Mouse (Mus musculus): ENCODE results near the gene Sorbs2. TPM values are rescaled to one million over a fixed set of nuclear protein-coding genes. Genes with fewer than 3 reads are reported as not detected.

Sorbs2 gene
- polyA plus RNA-seq, 1 experiment = 13.9 TPM

DNA sequence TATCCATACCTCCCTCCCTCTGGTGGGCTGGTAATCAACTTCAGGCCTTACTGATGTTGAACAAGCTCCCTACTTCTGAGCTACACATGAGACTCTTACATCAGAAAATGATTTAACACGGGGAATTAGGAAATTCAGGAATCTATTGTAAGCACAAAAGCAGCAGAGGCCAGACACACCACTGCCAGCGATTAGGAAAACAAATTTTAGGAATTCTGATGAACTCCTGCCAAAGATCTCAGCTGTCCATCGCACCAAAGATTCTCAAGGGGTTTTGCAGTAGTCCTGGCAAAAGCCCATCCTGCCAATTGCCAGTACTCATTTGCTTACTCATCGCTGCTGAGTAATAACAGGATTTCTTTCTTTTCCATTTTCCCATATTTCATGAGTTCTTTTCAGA, 94.4 kb downstream of the Sorbs2 start:
- WGBS = 68% methylated on average over 4 of the region's 4 CpGs
- Histone ChIP-seq H3K4me3 (ENCODE audit: insufficient read depth, low read depth, low read length) (no peak overlapping the region), H3K36me3 (ENCODE audit: control insufficient read depth, insufficient read depth, low read length) (no peaks in the 10 kb centered on the region), H3K27me3 (replicated peaks; ENCODE audit: control insufficient read depth, insufficient read depth, low read length) (no peaks in the 10 kb centered on the region), H3K4me1 (ENCODE audit: control insufficient read depth, insufficient read depth, low read length) (0 out of 2 replicates have a peak, but pooled peaks cover 2% of the 10 kb centered on the region), H3K27ac (ENCODE audit: insufficient read depth, low read depth, low read length) (no peak overlapping the region)
- TF ChIP-seq CTCF (conservative IDR thresholded peaks at IDR 0.05; ENCODE audit: insufficient read depth, insufficient read length, low read depth, low read length) = no peak
- TF ChIP-seq POLR2A (IDR thresholded peaks at IDR 0.05; ENCODE audit: low read depth, low read length) = no peak
- peak; percentile 34 for DNase-seq

DNA sequence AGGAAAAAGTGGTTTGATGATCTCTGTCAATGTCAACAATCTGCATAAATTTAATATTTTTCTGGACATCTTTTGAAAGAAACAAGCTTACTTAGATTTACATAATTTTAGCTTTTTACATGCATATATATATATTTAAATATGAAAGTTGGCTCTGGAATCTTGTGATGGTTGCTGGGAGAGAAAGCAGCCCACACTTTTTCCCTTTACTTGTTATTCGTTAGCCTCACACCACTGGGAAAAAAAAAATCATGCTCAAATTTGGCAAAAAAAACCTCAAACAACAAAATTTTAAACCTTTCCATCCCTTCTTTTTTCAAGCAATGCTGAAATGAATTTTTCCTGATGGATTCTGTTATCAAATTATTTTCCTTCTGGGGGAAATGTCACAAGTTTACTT, 97.8 kb downstream of the Sorbs2 start:
- DNase-seq = no peak
- Histone ChIP-seq H3K27me3 (replicated peaks; ENCODE audit: control insufficient read depth, insufficient read depth, low read length) (no peaks in the 10 kb centered on the region), H3K4me3 (ENCODE audit: insufficient read depth, low read depth, low read length) (no peak overlapping the region), H3K27ac (ENCODE audit: insufficient read depth, low read depth, low read length) (no peak overlapping the region), H3K4me1 (ENCODE audit: control insufficient read depth, insufficient read depth, low read length) (peaks cover 6% of the 10 kb centered on the region; the same call in 1 of the 2 replicates), H3K36me3 (ENCODE audit: control insufficient read depth, insufficient read depth, low read length) (no peaks in the 10 kb centered on the region)
- no peak for TF ChIP-seq CTCF (conservative IDR thresholded peaks at IDR 0.05; ENCODE audit: insufficient read depth, insufficient read length, low read depth, low read length)
- TF ChIP-seq POLR2A (IDR thresholded peaks at IDR 0.05; ENCODE audit: low read depth, low read length) = no peak
- WGBS = 89% methylated on average over 1 of the region's 1 CpGs

DNA sequence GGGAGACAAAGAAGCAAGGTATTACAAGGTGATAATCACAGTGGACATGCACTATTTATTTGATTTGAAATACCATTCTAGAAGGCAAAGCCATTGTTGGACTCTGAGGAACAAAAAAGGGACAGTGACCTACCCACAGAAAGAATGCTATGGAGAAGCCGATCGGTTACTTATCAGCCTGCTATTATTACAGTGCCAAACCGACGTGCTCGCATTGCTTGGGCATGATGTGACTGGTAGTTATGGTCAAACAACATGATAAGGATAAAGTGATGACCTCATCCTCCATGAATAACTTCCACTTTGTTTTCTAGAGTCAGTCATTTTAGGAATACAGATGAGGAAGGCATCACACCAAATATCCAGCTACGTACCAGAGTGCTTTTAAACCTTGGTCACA, 99.4 kb downstream of the Sorbs2 start:
- H3K27ac ChIP-seq (ENCODE audit: insufficient read depth, low read depth, low read length) = no peak overlapping the region
- H3K4me1 ChIP-seq (ENCODE audit: control insufficient read depth, insufficient read depth, low read length) = peaks cover 14% of the 10 kb centered on the region; the same call in 1 of the 2 replicates
- no peaks in the 10 kb centered on the region for H3K27me3 ChIP-seq (replicated peaks; ENCODE audit: control insufficient read depth, insufficient read depth, low read length)
- H3K4me3 ChIP-seq (ENCODE audit: insufficient read depth, low read depth, low read length) = no peak overlapping the region
- H3K36me3 ChIP-seq (ENCODE audit: control insufficient read depth, insufficient read depth, low read length) = no peaks in the 10 kb centered on the region
- 80% methylated on average over 6 of the region's 6 CpGs for WGBS
- no peak for DNase-seq
- TF ChIP-seq CTCF (conservative IDR thresholded peaks at IDR 0.05; ENCODE audit: insufficient read depth, insufficient read length, low read depth, low read length) = no peak
- no peak for TF ChIP-seq POLR2A (IDR thresholded peaks at IDR 0.05; ENCODE audit: low read depth, low read length)

DNA sequence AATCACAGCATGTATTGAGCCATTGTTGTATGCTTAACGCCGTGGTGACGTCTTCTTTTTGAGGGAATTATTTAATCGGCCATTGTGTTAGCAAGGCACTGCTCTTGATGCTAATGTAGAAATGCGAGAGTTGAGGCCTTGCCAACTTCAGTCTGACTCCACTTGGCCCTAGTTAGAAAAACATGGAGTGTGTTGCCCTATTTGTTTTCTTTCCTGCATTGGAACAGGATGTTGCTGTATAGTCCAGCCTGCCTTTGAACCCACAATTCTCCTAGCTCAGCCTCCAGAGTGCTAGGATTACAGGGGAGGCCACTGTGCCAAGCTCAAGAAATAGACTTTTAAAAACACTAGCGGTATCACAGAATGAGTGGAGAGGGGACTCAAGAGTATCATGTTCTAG, 100.8 kb downstream of the Sorbs2 start:
- no peaks in the 10 kb centered on the region for H3K27me3 ChIP-seq (replicated peaks; ENCODE audit: control insufficient read depth, insufficient read depth, low read length)
- H3K36me3 ChIP-seq (ENCODE audit: control insufficient read depth, insufficient read depth, low read length) = no peaks in the 10 kb centered on the region
- H3K27ac ChIP-seq (ENCODE audit: insufficient read depth, low read depth, low read length) = no peak overlapping the region
- H3K4me3 ChIP-seq (ENCODE audit: insufficient read depth, low read depth, low read length) = no peak overlapping the region
- peaks cover 14% of the 10 kb centered on the region; the same call in 1 of the 2 replicates for H3K4me1 ChIP-seq (ENCODE audit: control insufficient read depth, insufficient read depth, low read length)
- WGBS = 86% methylated on average over 6 of the region's 6 CpGs
- no peak for DNase-seq
- TF ChIP-seq POLR2A (IDR thresholded peaks at IDR 0.05; ENCODE audit: low read depth, low read length) (no peak), CTCF (conservative IDR thresholded peaks at IDR 0.05; ENCODE audit: insufficient read depth, insufficient read length, low read depth, low read length) (no peak)

DNA sequence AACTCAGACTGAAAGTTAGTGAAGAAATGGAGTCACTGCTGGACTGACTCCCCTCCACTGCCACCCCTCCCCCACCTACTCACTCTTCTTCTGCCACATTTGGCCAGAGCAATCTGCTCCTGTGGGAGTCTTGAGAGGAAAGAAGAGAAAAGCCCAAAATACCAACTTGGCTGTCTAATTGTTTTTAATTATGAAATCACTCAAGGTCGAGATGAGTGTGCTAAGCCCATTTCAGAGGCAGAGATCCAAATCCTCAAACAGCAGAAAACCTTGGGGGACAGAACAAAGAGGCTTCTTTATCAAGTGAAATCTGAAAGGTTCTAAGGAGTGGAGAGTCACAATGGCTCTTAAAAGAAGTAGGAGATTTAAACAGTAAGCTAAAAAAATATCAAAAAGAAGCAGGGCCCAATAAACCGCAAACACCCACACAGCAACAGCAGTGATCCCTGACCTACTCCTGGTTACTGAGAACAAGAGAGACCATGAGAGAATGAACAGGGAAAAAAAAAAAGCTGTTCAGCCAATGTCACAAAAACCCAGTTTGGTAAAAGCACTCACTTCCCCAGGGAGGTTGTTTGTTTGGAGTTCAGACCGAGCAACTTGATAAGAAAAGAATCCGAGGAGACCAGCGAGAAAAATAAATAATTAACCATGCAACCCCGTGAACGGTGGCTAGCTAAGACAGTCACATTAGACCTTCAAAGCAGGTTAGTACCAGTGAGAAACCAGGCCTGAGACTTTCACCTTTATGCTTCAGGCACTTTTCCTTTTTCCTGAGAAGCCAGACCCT, 103.0 kb downstream of the Sorbs2 start:
- Histone ChIP-seq H3K4me3 (ENCODE audit: insufficient read depth, low read depth, low read length) (no peak overlapping the region), H3K36me3 (ENCODE audit: control insufficient read depth, insufficient read depth, low read length) (no peaks in the 10 kb centered on the region), H3K27ac (ENCODE audit: insufficient read depth, low read depth, low read length) (peak overlapping the region; percentile 85), H3K4me1 (ENCODE audit: control insufficient read depth, insufficient read depth, low read length) (peaks cover 14% of the 10 kb centered on the region; the same call in 1 of the 2 replicates), H3K27me3 (replicated peaks; ENCODE audit: control insufficient read depth, insufficient read depth, low read length) (no peaks in the 10 kb centered on the region)
- no peak for TF ChIP-seq CTCF (conservative IDR thresholded peaks at IDR 0.05; ENCODE audit: insufficient read depth, insufficient read length, low read depth, low read length)
- TF ChIP-seq POLR2A (IDR thresholded peaks at IDR 0.05; ENCODE audit: low read depth, low read length) = no peak
- WGBS = 14% methylated on average over 7 of the region's 7 CpGs
- peak; percentile 84 for DNase-seq

DNA sequence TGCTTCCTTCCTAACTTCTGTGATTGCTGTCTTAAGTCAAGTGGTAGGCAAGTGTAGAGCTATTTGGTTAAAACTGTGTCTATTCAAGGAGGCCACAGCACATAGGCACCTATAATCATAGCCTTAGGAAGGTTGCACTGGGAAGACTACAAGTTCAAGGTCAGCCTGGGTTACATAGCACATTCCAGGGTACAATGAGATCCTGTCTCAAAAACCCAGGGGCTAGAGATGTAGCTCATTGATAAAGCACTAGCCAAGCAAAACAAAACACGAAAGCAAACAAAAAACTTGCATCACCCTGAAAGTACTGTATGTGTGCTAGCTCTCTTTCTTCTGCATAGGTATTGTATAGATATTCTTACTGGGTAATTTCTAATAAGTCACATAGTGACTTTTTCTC, 103.7 kb downstream of the Sorbs2 start:
- no peak for TF ChIP-seq POLR2A (IDR thresholded peaks at IDR 0.05; ENCODE audit: low read depth, low read length)
- TF ChIP-seq CTCF (conservative IDR thresholded peaks at IDR 0.05; ENCODE audit: insufficient read depth, insufficient read length, low read depth, low read length) = no peak

DNA sequence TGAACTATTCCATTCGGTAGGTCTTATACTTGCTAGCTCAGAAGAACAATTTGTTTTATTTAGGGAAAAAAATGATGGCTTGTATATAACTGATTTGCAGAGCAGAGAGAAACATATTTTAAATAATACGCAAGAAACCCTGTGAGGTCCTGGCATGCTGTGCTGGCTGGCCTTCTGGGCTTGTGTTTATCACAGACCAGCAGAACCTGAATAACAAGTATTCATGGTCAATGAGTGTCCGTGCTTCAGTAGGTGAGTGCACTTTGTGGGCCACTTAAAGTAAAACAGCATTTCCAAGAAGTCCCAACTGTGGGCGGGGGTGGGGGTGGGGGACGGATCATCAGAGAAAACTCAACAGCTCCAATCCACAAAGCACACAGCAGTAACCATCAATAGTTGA, 107.0 kb downstream of the Sorbs2 start:
- WGBS = 55% methylated on average over 5 of the region's 5 CpGs
- peak; percentile 70 for DNase-seq
- Histone ChIP-seq H3K36me3 (ENCODE audit: control insufficient read depth, insufficient read depth, low read length) (no peaks in the 10 kb centered on the region), H3K27ac (ENCODE audit: insufficient read depth, low read depth, low read length) (peak overlapping the region; percentile 42; the same call in 1 of the 2 replicates), H3K4me1 (ENCODE audit: control insufficient read depth, insufficient read depth, low read length) (peaks cover 14% of the 10 kb centered on the region; the same call in 1 of the 2 replicates), H3K27me3 (replicated peaks; ENCODE audit: control insufficient read depth, insufficient read depth, low read length) (no peaks in the 10 kb centered on the region), H3K4me3 (ENCODE audit: insufficient read depth, low read depth, low read length) (no peak overlapping the region)
- no peak for TF ChIP-seq POLR2A (IDR thresholded peaks at IDR 0.05; ENCODE audit: low read depth, low read length)
- TF ChIP-seq CTCF (conservative IDR thresholded peaks at IDR 0.05; ENCODE audit: insufficient read depth, insufficient read length, low read depth, low read length) = no peak

More for the DNA sequence above, 103.7 kb downstream of the Sorbs2 start:
- Histone ChIP-seq H3K27me3 (replicated peaks; ENCODE audit: control insufficient read depth, insufficient read depth, low read length) (no peaks in the 10 kb centered on the region), H3K36me3 (ENCODE audit: control insufficient read depth, insufficient read depth, low read length) (no peaks in the 10 kb centered on the region), H3K4me1 (ENCODE audit: control insufficient read depth, insufficient read depth, low read length) (peaks cover 14% of the 10 kb centered on the region; the same call in 1 of the 2 replicates), H3K27ac (ENCODE audit: insufficient read depth, low read depth, low read length) (peak overlapping the region; percentile 85), H3K4me3 (ENCODE audit: insufficient read depth, low read depth, low read length) (no peak overlapping the region)
- 40% methylated on average over 1 of the region's 1 CpGs for WGBS
- DNase-seq = no peak

Data from kidney, adult 2 months (tissue).